Mouse (Mus musculus) MEL (cell line): ENCODE data around the gene Stk38l. TPM values are rescaled to one million over a fixed set of nuclear protein-coding genes. Genes with fewer than 3 reads are reported as not detected.

Source experiments
- DNase-seq: peaks from one replicate; pipeline ENCODE4 v3.0.0; 2011; ENCODE audit warnings: low read depth, low spot score
- H3K27ac ChIP-seq: 2 replicates; pipeline ENCODE4 v1.5.1; 2012; ENCODE audit warnings: low read depth, mild to moderate bottlenecking, control low read depth, low read length, moderate library complexity; ENCODE audit not compliant: control insufficient read depth
- H3K27me3 ChIP-seq, 2 experiments: fragments of 150-350 bp in 1 of 2; sonication (generic) in 1 of 2; 2 replicates each; pipeline ENCODE4 v1.6.1; 2012; ENCODE audit warnings: low read length in 2 of 2, mild to moderate bottlenecking in 2 of 2, improper control_type of control experiment in 1 of 2, moderate library complexity in 1 of 2; ENCODE audit not compliant: insufficient read depth in 2 of 2, control insufficient read depth in 1 of 2
- H3K36me3 ChIP-seq, 2 experiments: 2 replicates each; pipeline ENCODE4 v1.6.1; 2012 to 2014; ENCODE audit warnings: low read length in 2 of 2, improper control_type of control experiment in 1 of 2, inconsistent platforms in 1 of 2, mild to moderate bottlenecking in 1 of 2; ENCODE audit not compliant: insufficient read depth in 2 of 2, control insufficient read depth in 1 of 2
- H3K4me1 ChIP-seq, 2 experiments: fragments of 150-350 bp in 1 of 2; sonication (generic) in 1 of 2; 2 replicates each; pipeline ENCODE4 v1.6.1; 2012; ENCODE audit warnings: low read length in 2 of 2, improper control_type of control experiment in 1 of 2, mild to moderate bottlenecking in 1 of 2; ENCODE audit not compliant: insufficient read depth in 2 of 2, control insufficient read depth in 1 of 2
- H3K4me3 ChIP-seq, 2 experiments: fragments of 150-350 bp in 1 of 2; sonication (generic) in 1 of 2; 2 replicates each; pipeline ENCODE4 v1.5.1; 2012; ENCODE audit warnings: low read depth in 2 of 2, low read length in 2 of 2, mild to moderate bottlenecking in 2 of 2, moderate library complexity in 2 of 2, control low read depth in 1 of 2, improper control_type of control experiment in 1 of 2; ENCODE audit not compliant: control insufficient read depth in 1 of 2, insufficient read depth in 1 of 2
- H3K79me2 ChIP-seq: 2 replicates; pipeline ENCODE4 v1.6.1; 2012; ENCODE audit warnings: mild to moderate bottlenecking, low read length, moderate library complexity; ENCODE audit not compliant: control insufficient read depth, poor library complexity, insufficient read depth
- H3K9ac ChIP-seq: 2 replicates; pipeline ENCODE4 v1.6.1; 2012; ENCODE audit warnings: low read depth, mild to moderate bottlenecking, control low read depth, low read length, moderate library complexity; ENCODE audit not compliant: control insufficient read depth, poor library complexity, severe bottlenecking
- H3K9me3 ChIP-seq: fragments of 150-350 bp; sonication (generic); replicated peaks from 2 replicates; pipeline ENCODE4 v1.6.1; 2012; ENCODE audit warnings: mild to moderate bottlenecking, low read length, improper control_type of control experiment, moderate library complexity; ENCODE audit not compliant: insufficient read depth
- BHLHE40 ChIP-seq: IDR thresholded peaks from 2 replicates; pipeline ENCODE4 v1.6.1; 2012; ENCODE audit warnings: low read depth, mild to moderate bottlenecking, inconsistent platforms, low read length, improper control_type of control experiment, borderline replicate concordance
- CHD1 ChIP-seq: IDR thresholded peaks from 2 replicates; pipeline ENCODE4 v1.6.1; 2012; ENCODE audit warnings: low read depth, mild to moderate bottlenecking, inconsistent platforms, low read length, improper control_type of control experiment
- CHD2 ChIP-seq: IDR thresholded peaks from 2 replicates; pipeline ENCODE4 v1.6.1; 2011; ENCODE audit warnings: low read length, improper control_type of control experiment
- CTCF ChIP-seq, 3 experiments: IDR thresholded peaks in 2 of 3; conservative IDR thresholded peaks in 1 of 3; 2 replicates each; pipeline ENCODE4 v1.5.1; 2011 to 2012; ENCODE audit warnings: low read length in 3 of 3, low read depth in 2 of 3, mild to moderate bottlenecking in 2 of 3, improper control_type of control experiment in 1 of 3, inconsistent platforms in 1 of 3, mixed read lengths in 1 of 3, moderate library complexity in 1 of 3; ENCODE audit not compliant: control insufficient read depth in 1 of 3, insufficient read depth in 1 of 3, poor library complexity in 1 of 3, severe bottlenecking in 1 of 3
- E2F4 ChIP-seq: IDR thresholded peaks from 2 replicates; pipeline ENCODE4 v1.6.1; 2011; ENCODE audit warnings: low read depth, low read length, improper control_type of control experiment, borderline replicate concordance
- EP300 ChIP-seq, 2 experiments: IDR thresholded peaks; 2 replicates each; pipeline ENCODE4 v1.6.1; 2011; ENCODE audit warnings: improper control_type of control experiment in 2 of 2, low read length in 2 of 2, low read depth in 1 of 2, mild to moderate bottlenecking in 1 of 2
- ETS1 ChIP-seq: IDR thresholded peaks from 2 replicates; pipeline ENCODE4 v1.6.1; 2012; ENCODE audit warnings: low read depth, mild to moderate bottlenecking, inconsistent platforms, low read length, improper control_type of control experiment, moderate library complexity
- GABPA ChIP-seq: IDR thresholded peaks from 2 replicates; pipeline ENCODE4 v1.6.1; 2012; ENCODE audit warnings: low read depth, mild to moderate bottlenecking, inconsistent platforms, low read length, improper control_type of control experiment, moderate library complexity
- GATA1 ChIP-seq: IDR thresholded peaks from 2 replicates; pipeline ENCODE4 v1.6.1; 2011; ENCODE audit warnings: low read depth, low read length, improper control_type of control experiment
- JUND ChIP-seq: IDR thresholded peaks from 2 replicates; pipeline ENCODE4 v1.6.1; 2011; ENCODE audit warnings: low read depth, mild to moderate bottlenecking, improper control_type of control experiment, low read length
- KAT2A ChIP-seq: conservative IDR thresholded peaks from 2 replicates; pipeline ENCODE4 v1.6.1; 2012; ENCODE audit warnings: low read depth, low read length, improper control_type of control experiment, inconsistent platforms
- MAX ChIP-seq: IDR thresholded peaks from 2 replicates; pipeline ENCODE4 v1.6.1; 2011; ENCODE audit warnings: low read length, improper control_type of control experiment
- MEF2A ChIP-seq: IDR thresholded peaks from 2 replicates; pipeline ENCODE4 v1.6.1; 2014; ENCODE audit warnings: low read depth, mild to moderate bottlenecking, inconsistent platforms, low read length, improper control_type of control experiment; ENCODE audit not compliant: poor library complexity, insufficient replicate concordance, severe bottlenecking; ENCODE audit errors: extremely low read depth
- MXI1 ChIP-seq: IDR thresholded peaks from 2 replicates; pipeline ENCODE4 v1.6.1; 2011; ENCODE audit warnings: mild to moderate bottlenecking, low read depth, low read length, improper control_type of control experiment
- MYB ChIP-seq: IDR thresholded peaks from 2 replicates; pipeline ENCODE4 v1.6.1; 2011; ENCODE audit warnings: mild to moderate bottlenecking, low read depth, low read length, improper control_type of control experiment
- MYC ChIP-seq: IDR thresholded peaks from 2 replicates; pipeline ENCODE4 v1.6.1; 2011; ENCODE audit warnings: low read depth, mild to moderate bottlenecking, low read length, improper control_type of control experiment, moderate library complexity
- POLR2A ChIP-seq, 2 experiments: IDR thresholded peaks; 2 replicates each; pipeline ENCODE4 v1.6.1; 2011 to 2012; ENCODE audit warnings: low read length in 2 of 2, mild to moderate bottlenecking in 2 of 2, control low read depth in 1 of 2, improper control_type of control experiment in 1 of 2, low read depth in 1 of 2, moderate library complexity in 1 of 2; ENCODE audit not compliant: control insufficient read depth in 1 of 2, insufficient read depth in 1 of 2, poor library complexity in 1 of 2
- POLR2AphosphoS2 ChIP-seq: IDR thresholded peaks from 2 replicates; pipeline ENCODE4 v1.6.1; 2011; ENCODE audit warnings: low read length, improper control_type of control experiment
- RAD21 ChIP-seq: IDR thresholded peaks from 2 replicates; pipeline ENCODE4 v1.6.1; 2011; ENCODE audit warnings: mild to moderate bottlenecking, low read depth, low read length, improper control_type of control experiment
- RCOR1 ChIP-seq: IDR thresholded peaks from 2 replicates; pipeline ENCODE4 v1.6.1; 2012; ENCODE audit warnings: low read depth, mild to moderate bottlenecking, inconsistent platforms, low read length, improper control_type of control experiment
- SIN3A ChIP-seq: IDR thresholded peaks from 2 replicates; pipeline ENCODE4 v1.6.1; 2012; ENCODE audit warnings: low read length, improper control_type of control experiment, inconsistent platforms
- TCF12 ChIP-seq: IDR thresholded peaks from 2 replicates; pipeline ENCODE4 v1.6.1; 2014; ENCODE audit warnings: low read depth, mild to moderate bottlenecking, inconsistent platforms, low read length, improper control_type of control experiment, moderate library complexity
- USF1 ChIP-seq: IDR thresholded peaks from 2 replicates; pipeline ENCODE4 v1.6.1; 2014; ENCODE audit warnings: low read depth, mild to moderate bottlenecking, inconsistent platforms, low read length, improper control_type of control experiment, moderate library complexity
- USF2 ChIP-seq, 2 experiments: IDR thresholded peaks; 2 replicates each; pipeline ENCODE4 v1.6.1; 2011 to 2012; ENCODE audit warnings: improper control_type of control experiment in 2 of 2, low read length in 2 of 2, borderline replicate concordance in 1 of 2, inconsistent platforms in 1 of 2, low read depth in 1 of 2, mild to moderate bottlenecking in 1 of 2; ENCODE audit not compliant: insufficient read depth in 1 of 2
- ZC3H11A ChIP-seq: IDR thresholded peaks from 2 replicates; pipeline ENCODE4 v1.6.1; 2012; ENCODE audit warnings: low read depth, mild to moderate bottlenecking, inconsistent platforms, low read length, improper control_type of control experiment
- ZKSCAN1 ChIP-seq: IDR thresholded peaks from 2 replicates; pipeline ENCODE4 v1.6.1; 2012; ENCODE audit warnings: low read depth, mild to moderate bottlenecking, inconsistent platforms, low read length, improper control_type of control experiment, moderate library complexity
- ZNF384 ChIP-seq: IDR thresholded peaks from 2 replicates; pipeline ENCODE4 v1.6.1; 2012; ENCODE audit warnings: low read depth, mild to moderate bottlenecking, inconsistent platforms, low read length, improper control_type of control experiment
- polyA plus RNA-seq, 2 experiments: library from polyadenylated mRNA; stranded (reverse) in 1 of 2; unstranded in 1 of 2; fragments of >175 nt in 1 of 2; fragments of >200 nt in 1 of 2; gene quantifications; 2 replicates each; pipeline versions ENCODE4 v1.2.1 to v1.2.4; 2012; ENCODE audit warnings: low replicate concordance in 2 of 2, low read depth in 1 of 2; ENCODE audit not compliant: insufficient read length in 2 of 2, insufficient read depth in 1 of 2, missing spikeins in 1 of 2
- total RNA-seq: library from RNA; depleted of rRNA; stranded (reverse); fragments of 300-350 nt; gene quantifications from 2 replicates; pipeline ENCODE4 v1.2.3, GENCODE M21; 2012

Stk38l gene
- total and polyA plus RNA-seq, 3 experiments, result 5.1 to 9.2 TPM; not detected in 1

DNA sequence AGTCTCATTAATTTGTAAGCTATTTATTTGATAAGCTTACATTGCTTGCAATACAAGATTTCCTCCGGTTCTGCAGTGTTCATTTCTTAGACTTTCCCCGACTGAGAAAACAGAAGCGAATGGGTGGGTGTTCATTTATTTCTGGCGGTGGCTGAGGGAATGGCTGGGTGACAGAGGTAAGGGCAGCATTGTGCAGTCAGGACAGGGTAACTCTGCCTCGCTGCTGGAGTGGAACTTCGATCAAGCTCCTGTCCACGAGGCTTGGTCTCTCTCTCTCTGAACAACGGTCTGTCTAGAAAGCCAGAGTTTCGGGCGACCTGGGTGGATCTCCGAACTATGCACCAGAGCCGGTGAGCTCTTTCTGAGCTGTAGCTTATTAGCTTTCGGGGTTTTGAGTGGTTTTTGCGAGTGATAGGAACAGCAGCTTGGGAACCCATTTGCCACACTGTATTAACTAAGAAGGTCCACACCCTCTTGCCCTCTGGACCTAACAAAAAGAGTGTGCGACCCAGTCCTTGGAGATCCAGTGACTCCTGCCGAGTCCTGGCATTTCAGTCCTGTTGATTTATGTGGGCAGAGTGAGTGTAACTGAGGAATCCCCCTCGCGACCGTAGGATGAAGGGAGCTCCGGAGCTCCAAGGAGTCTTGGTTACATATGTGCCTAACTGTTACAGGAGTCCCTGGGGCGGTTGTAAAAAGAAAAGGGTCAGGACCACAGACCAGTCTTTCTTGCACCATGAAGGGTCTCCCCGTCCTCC, 70.5 kb downstream of the Stk38l start:
- no peaks in the 10 kb centered on the region for H3K27me3 ChIP-seq
- no peak for DNase-seq
- no peaks in the 10 kb centered on the region for H3K9me3 ChIP-seq
- no peak overlapping the region for H3K9ac ChIP-seq
- TF ChIP-seq GATA1, result no peak
- no peak for TF ChIP-seq BHLHE40
- TF ChIP-seq SIN3A, result no peak
- TF ChIP-seq ZKSCAN1, result no peak
- TF ChIP-seq GABPA, result no peak
- TF ChIP-seq MAX, result no peak
- no peak for TF ChIP-seq EP300 (IDR thresholded peaks at IDR 0.05; ENCODE audit: low read depth in 1 of 2, low read length in 2 of 2)
- no peak for TF ChIP-seq CHD2
- TF ChIP-seq TCF12, result no peak
- TF ChIP-seq MYC, result no peak
- TF ChIP-seq ZC3H11A, result no peak
- TF ChIP-seq USF2 (IDR thresholded peaks at IDR 0.05; ENCODE audit: borderline replicate concordance in 1 of 2, insufficient read depth in 1 of 2, low read depth in 1 of 2, low read length in 2 of 2), result no peak
- no peak for TF ChIP-seq E2F4
- TF ChIP-seq USF1, result no peak
- TF ChIP-seq POLR2A (IDR thresholded peaks at IDR 0.05; ENCODE audit: control insufficient read depth in 1 of 2, insufficient read depth in 1 of 2, low read depth in 1 of 2, low read length in 2 of 2, poor library complexity in 1 of 2), result no peak
- no peak for TF ChIP-seq MYB
- no peak for TF ChIP-seq MXI1
- no peak for TF ChIP-seq MEF2A
- no peak for TF ChIP-seq RCOR1
- no peak overlapping the region for H3K27ac ChIP-seq
- no peaks in the 10 kb centered on the region for H3K79me2 ChIP-seq
- H3K4me3 ChIP-seq, result no peak overlapping the region
- H3K4me1 ChIP-seq, result no peaks in the 10 kb centered on the region
- no peaks in the 10 kb centered on the region for H3K36me3 ChIP-seq

DNA sequence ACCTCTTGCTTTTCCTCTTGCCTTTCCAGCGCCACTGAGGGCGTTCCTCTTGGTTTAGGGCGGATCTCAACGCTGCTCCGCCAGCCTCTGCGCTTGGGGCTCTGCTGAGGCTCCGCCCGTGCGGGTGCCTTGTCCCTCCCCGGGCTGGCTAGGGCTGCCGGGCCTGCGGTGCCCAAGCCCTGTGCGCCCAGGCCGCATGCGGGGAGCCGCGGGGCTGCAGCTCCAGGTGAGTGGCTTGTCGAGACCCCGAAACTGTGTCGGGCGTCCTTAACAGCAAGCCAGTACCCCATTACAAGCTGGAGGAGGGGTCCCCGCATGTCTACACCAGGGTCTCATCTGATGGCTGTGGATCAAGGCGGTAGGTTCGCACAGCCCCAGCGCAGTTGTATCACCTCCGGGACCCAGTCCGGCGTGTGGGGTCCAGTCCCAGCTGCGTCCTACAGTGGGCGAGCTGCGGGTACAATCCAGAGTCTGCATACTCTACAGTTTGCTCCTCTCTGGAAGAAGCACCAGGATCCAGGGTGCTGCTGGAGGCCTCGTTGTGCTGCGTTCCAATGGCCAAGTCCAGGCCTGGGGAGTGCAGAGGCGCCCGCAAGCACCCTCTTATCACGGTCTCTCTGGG, 71.2 kb downstream of the Stk38l start, which contains the start of gene Arntl2:
Gene Arntl2 (plus strand): TSS at position 132 of the 622 bp plus-strand sequence.
- H3K79me2 ChIP-seq, result no peaks in the 10 kb centered on the region
- no peaks in the 10 kb centered on the region for H3K9me3 ChIP-seq
- no peaks in the 10 kb centered on the region for H3K4me1 ChIP-seq
- H3K4me3 ChIP-seq, result no peak within 1 kb of the TSS
- no peak within 1 kb of the TSS for H3K27ac ChIP-seq
- H3K27me3 ChIP-seq, result no peaks in the 10 kb centered on the region
- no peak for DNase-seq
- TF ChIP-seq JUND (no peak), MYC (no peak), GABPA (no peak), MXI1 (no peak), KAT2A (no peak), ETS1 (no peak), GATA1 (no peak), USF1 (no peak), BHLHE40 (no peak), POLR2AphosphoS2 (no peak), CTCF (IDR thresholded peaks at IDR 0.05 in 2 of 3, conservative IDR thresholded peaks at IDR 0.05 in 1 of 3; ENCODE audit: control insufficient read depth in 1 of 3, insufficient read depth in 1 of 3, low read depth in 2 of 3, low read length in 3 of 3, poor library complexity in 1 of 3, severe bottlenecking in 1 of 3) (no peak), SIN3A (no peak), RAD21 (no peak), E2F4 (no peak), ZNF384 (no peak), MAX (no peak), USF2 (IDR thresholded peaks at IDR 0.05; ENCODE audit: borderline replicate concordance in 1 of 2, insufficient read depth in 1 of 2, low read depth in 1 of 2, low read length in 2 of 2) (no peak), MEF2A (no peak), CHD1 (no peak)
- TF ChIP-seq, all 39 proteins: peak for 0
- no peaks in the 10 kb centered on the region for H3K36me3 ChIP-seq
- H3K9ac ChIP-seq, result no peak within 1 kb of the TSS
